Mouse (Mus musculus) olfactory bulb, adult 2 months (tissue): ENCODE results near the gene Notch1.

Experiments used
- CTCF ChIP-seq: fragments of 200-500 bp; IDR thresholded peaks from 2 replicates; pipeline ENCODE4 v1.5.1; 2012; ENCODE audit warnings: low read depth, mild to moderate bottlenecking, low read length, moderate library complexity; ENCODE audit not compliant: insufficient read depth
- POLR2A ChIP-seq: fragments of 200-500 bp; IDR thresholded peaks from 2 replicates; pipeline ENCODE4 v1.6.1; 2012; ENCODE audit warnings: mild to moderate bottlenecking, low read depth, low read length, moderate library complexity; ENCODE audit not compliant: insufficient read depth

DNA sequence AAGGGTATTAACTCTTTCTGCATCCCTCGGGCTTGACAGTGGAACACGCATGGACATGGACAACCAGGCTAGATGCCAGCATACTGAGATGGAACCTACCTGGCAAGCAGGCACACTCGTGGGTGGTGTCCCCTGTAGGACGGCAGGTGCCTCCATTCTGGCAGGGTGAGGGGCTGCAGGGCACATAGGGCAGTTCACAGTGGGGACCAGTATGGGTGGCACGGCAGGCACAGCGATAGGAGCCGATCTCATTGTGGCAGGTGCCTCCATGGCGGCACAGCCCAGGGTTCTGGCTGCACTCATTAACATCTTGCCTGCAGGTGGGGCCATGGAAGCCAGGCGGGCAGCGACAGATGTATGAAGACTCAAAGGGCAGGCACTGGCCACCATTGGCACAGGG is 32.3 kb downstream of the Notch1 start:
- TF ChIP-seq CTCF (no peak), POLR2A (no peak)
